Mouse (Mus musculus): Measurements from ENCODE around the gene Crip2.

GRCm38 (mm10) chr12:113132567-113132966 lies 7.5 kb upstream of the Crip2 start:
- no peak for TF ChIP-seq CTCF (IDR thresholded peaks at IDR 0.05; ENCODE audit: low read depth)
- TF ChIP-seq EP300 (optimal IDR thresholded peaks at IDR 0.05) = no peak
